ENCODE assay signal across 18 mouse cellular contexts in the genomic region with DNA sequence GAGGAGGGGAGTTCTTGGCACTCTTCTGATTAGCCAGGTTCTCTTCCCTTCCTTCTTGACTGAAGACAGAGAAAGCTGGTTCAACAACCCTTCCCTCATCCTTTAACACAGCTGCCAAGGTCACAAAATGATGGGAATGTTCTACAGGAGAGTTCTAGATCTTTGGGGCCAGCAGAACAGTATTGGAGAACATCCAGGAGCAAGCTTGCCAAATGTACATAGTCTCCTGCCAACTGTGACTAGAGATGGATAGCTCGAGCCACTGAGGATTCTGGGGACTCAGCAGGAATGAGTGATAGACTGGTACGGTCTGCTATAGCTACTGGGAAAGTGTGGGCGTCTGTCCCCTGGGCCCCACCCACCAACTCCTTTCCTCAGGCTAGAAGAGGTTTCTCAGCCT. TPM values are rescaled to one million over a fixed set of nuclear protein-coding genes. Genes with fewer than 3 reads are reported as not detected.
DNase-seq lines count a peak whose midpoint lies in the region; ATAC-seq and TF ChIP-seq lines count a peak whose summit lies in the region.
"Had no signal": no experiment of that assay in that cellular context is flagged by ENCODE, and none has a peak within 500 bp of the region (broad histone marks: within the 10 kb centered on the region; RNA-seq: fewer than 3 reads in every experiment).

No protein-coding gene starts in this region.

- intact Hi-C loops in heart, postnatal 10 days (cut with DNase I): no loop called here

- H3K4me1 ChIP-seq in heart, embryonic 11.5 days (ENCODE audit: control insufficient read depth, insufficient read depth, low read length): no peaks in the 10 kb centered on the region
- no peaks in the 10 kb centered on the region for H3K4me1 ChIP-seq in ES-Bruce4 (ENCODE audit: control insufficient read depth, insufficient read depth, low read length)
- H3K4me1 ChIP-seq in liver, embryonic 16.5 days (ENCODE audit: control insufficient read depth, low read depth, low read length): peaks cover 22% of the 10 kb centered on the region
- no peaks in the 10 kb centered on the region for H3K4me1 ChIP-seq in forebrain, embryonic 13.5 days
- no peaks in the 10 kb centered on the region for H3K4me1 ChIP-seq in hindbrain, postnatal 0 days (ENCODE audit: insufficient read depth, low read length)
- H3K4me1 ChIP-seq: embryonic facial prominence, embryonic 12.5 days; heart, embryonic 12.5 days; hindbrain, embryonic 13.5 days; limb, embryonic 13.5 days had no signal

- peak; percentile 46 for DNase-seq in cerebellum, adult 11-12 months
- no peak for DNase-seq in cerebellum, adult 9-10 months
- DNase-seq in heart, postnatal 10 days: peak; percentile 64
- no peak for DNase-seq in hindbrain, postnatal 0 days (ENCODE audit: low spot score)
- DNase-seq: midbrain, embryonic 14.5 days; right cerebral cortex, postnatal 25 days had no signal

- TF ChIP-seq CTCF in ES-Bruce4 (IDR thresholded peaks at IDR 0.05; ENCODE audit: low read depth, low read length): no peak
- TF ChIP-seq CTCF in hindbrain, postnatal 0 days (IDR thresholded peaks at IDR 0.05; ENCODE audit: low read depth): no peak

- ATAC-seq in heart, embryonic 11.5 days (replicated peaks; ENCODE audit: insufficient number of reproducible peaks, low FRiP score, low TSS enrichment): no peak
- ATAC-seq in liver, embryonic 16.5 days (ENCODE audit: low read depth): no peak
- no peak for ATAC-seq in forebrain, embryonic 13.5 days
- ATAC-seq in hindbrain, postnatal 0 days: no peak

- 76% methylated on average over 3 of the region's 3 CpGs for WGBS in heart, embryonic 11.5 days (ENCODE audit: insufficient replicate concordance)
- WGBS in liver, embryonic 16.5 days (ENCODE audit: insufficient replicate concordance): 60% methylated on average over 3 of the region's 3 CpGs
- 82% methylated on average over 3 of the region's 3 CpGs for WGBS in forebrain, embryonic 13.5 days
- WGBS in hindbrain, postnatal 0 days: 70% methylated on average over 3 of the region's 3 CpGs

- H3K9ac ChIP-seq in heart, embryonic 11.5 days (ENCODE audit: low read depth, low read length): no peak overlapping the region
- no peak overlapping the region for H3K9ac ChIP-seq in ES-Bruce4 (ENCODE audit: low read depth, poor library complexity, severe bottlenecking)
- no peak overlapping the region for H3K9ac ChIP-seq in liver, embryonic 16.5 days (ENCODE audit: low read depth, low read length)
- H3K9ac ChIP-seq in forebrain, embryonic 13.5 days: no peak overlapping the region
- no peak overlapping the region for H3K9ac ChIP-seq in hindbrain, postnatal 0 days (replicated peaks; ENCODE audit: low read length)
- H3K9ac ChIP-seq: embryonic facial prominence, embryonic 12.5 days; heart, embryonic 12.5 days; hindbrain, embryonic 13.5 days; limb, embryonic 13.5 days had no signal

- H3K27me3 ChIP-seq in heart, embryonic 11.5 days (ENCODE audit: control insufficient read depth, insufficient read depth, low read length): no peaks in the 10 kb centered on the region
- no peaks in the 10 kb centered on the region for H3K27me3 ChIP-seq in ES-Bruce4 (ENCODE audit: control insufficient read depth, insufficient read depth, low read length, poor library complexity, severe bottlenecking)
- H3K27me3 ChIP-seq in liver, embryonic 16.5 days (ENCODE audit: control insufficient read depth, insufficient read depth, low read depth, low read length): no peaks in the 10 kb centered on the region
- H3K27me3 ChIP-seq in forebrain, embryonic 13.5 days: no peaks in the 10 kb centered on the region
- no peaks in the 10 kb centered on the region for H3K27me3 ChIP-seq in hindbrain, postnatal 0 days (ENCODE audit: insufficient read depth, low read length)
- H3K27me3 ChIP-seq: embryonic facial prominence, embryonic 12.5 days; heart, embryonic 12.5 days; hindbrain, embryonic 13.5 days; limb, embryonic 13.5 days had no signal

- TF ChIP-seq POLR2A in ES-Bruce4 (IDR thresholded peaks at IDR 0.05; ENCODE audit: insufficient read depth, low read length): no peak

- no peak for TF ChIP-seq EP300 in ES-Bruce4 (IDR thresholded peaks at IDR 0.05; ENCODE audit: insufficient read depth, low read depth, low read length)

- no peak overlapping the region for H3K27ac ChIP-seq in heart, embryonic 11.5 days (ENCODE audit: low read depth, low read length)
- peak overlapping the region; percentile 73 for H3K27ac ChIP-seq in ES-Bruce4 (ENCODE audit: insufficient read depth, low read length)
- peak overlapping the region; percentile 59 for H3K27ac ChIP-seq in liver, embryonic 16.5 days (ENCODE audit: low read length)
- no peak overlapping the region for H3K27ac ChIP-seq in forebrain, embryonic 13.5 days
- H3K27ac ChIP-seq in hindbrain, postnatal 0 days: no peak overlapping the region
- H3K27ac ChIP-seq: embryonic facial prominence, embryonic 12.5 days; hindbrain, embryonic 13.5 days; limb, embryonic 13.5 days; macrophage had no signal

- H3K4me2 ChIP-seq in heart, embryonic 11.5 days: no peak overlapping the region
- H3K4me2 ChIP-seq in liver, embryonic 16.5 days (ENCODE audit: low read depth, low read length): peak overlapping the region; percentile 50
- no peak overlapping the region for H3K4me2 ChIP-seq in forebrain, embryonic 13.5 days
- H3K4me2 ChIP-seq in hindbrain, postnatal 0 days (ENCODE audit: low read depth, low read length): no peak overlapping the region
- H3K4me2 ChIP-seq: embryonic facial prominence, embryonic 12.5 days; heart, embryonic 12.5 days; hindbrain, embryonic 13.5 days; limb, embryonic 13.5 days had no signal

- no peak overlapping the region for H3K4me3 ChIP-seq in heart, embryonic 11.5 days (ENCODE audit: low read depth, low read length)
- H3K4me3 ChIP-seq in ES-Bruce4 (ENCODE audit: low read depth, low read length): no peak overlapping the region
- H3K4me3 ChIP-seq in liver, embryonic 16.5 days (ENCODE audit: low read depth, low read length): no peak overlapping the region; the same call in 1 of the 2 replicates
- H3K4me3 ChIP-seq in forebrain, embryonic 13.5 days: no peak overlapping the region
- no peak overlapping the region for H3K4me3 ChIP-seq in hindbrain, postnatal 0 days (ENCODE audit: low read length)
- H3K4me3 ChIP-seq: embryonic facial prominence, embryonic 12.5 days; heart, embryonic 12.5 days; hindbrain, embryonic 13.5 days; limb, embryonic 13.5 days had no signal

- H3K36me3 ChIP-seq in heart, embryonic 11.5 days (ENCODE audit: control insufficient read depth, insufficient read depth, low read length): peaks cover 52% of the 10 kb centered on the region
- H3K36me3 ChIP-seq in ES-Bruce4 (ENCODE audit: control insufficient read depth, insufficient read depth, low read length, poor library complexity, severe bottlenecking): peaks cover 33% of the 10 kb centered on the region
- peaks cover 39% of the 10 kb centered on the region for H3K36me3 ChIP-seq in liver, embryonic 16.5 days (ENCODE audit: control insufficient read depth, insufficient read depth)
- H3K36me3 ChIP-seq in forebrain, embryonic 13.5 days (ENCODE audit: poor library complexity, severe bottlenecking): peaks cover 83% of the 10 kb centered on the region
- peaks cover 49% of the 10 kb centered on the region; the same call in 1 of the 2 replicates for H3K36me3 ChIP-seq in hindbrain, postnatal 0 days (ENCODE audit: insufficient read depth, low read length)

- no peaks in the 10 kb centered on the region for H3K9me3 ChIP-seq in heart, embryonic 11.5 days (replicated peaks; ENCODE audit: control insufficient read depth, low read length)
- no peaks in the 10 kb centered on the region for H3K9me3 ChIP-seq in ES-Bruce4 (replicated peaks; ENCODE audit: control insufficient read depth, insufficient read depth, low read length, poor library complexity, severe bottlenecking)
- H3K9me3 ChIP-seq in liver, embryonic 16.5 days (replicated peaks; ENCODE audit: control insufficient read depth, low read length): no peaks in the 10 kb centered on the region
- no peaks in the 10 kb centered on the region for H3K9me3 ChIP-seq in forebrain, embryonic 13.5 days (replicated peaks)
- H3K9me3 ChIP-seq in hindbrain, postnatal 0 days (ENCODE audit: low read length): no peaks in the 10 kb centered on the region
- H3K9me3 ChIP-seq: embryonic facial prominence, embryonic 12.5 days; heart, embryonic 12.5 days; hindbrain, embryonic 13.5 days; limb, embryonic 13.5 days had no signal

RNA-seq across cellular contexts. Expression of gene Vasp, which starts 13.3 kb away (rescaled TPM):
- total RNA-seq in heart, postnatal 10 days (2021): 10 to 100 TPM; 84.0 to 98.6 TPM
- polyA plus RNA-seq in heart, embryonic 11.5 days (2014; fragmentation: Nextera tagmentation; extraction: Ambion mirVana): 61.9 and 102 TPM in 2 replicates
- 75.7 and 90.0 TPM in 2 replicates for polyA plus RNA-seq in ES-Bruce4 (2011; ENCODE audit: insufficient read depth, insufficient read length, low read depth, missing spikeins)
- polyA plus RNA-seq in liver, embryonic 16.5 days (2015; fragmentation: Nextera tagmentation; extraction: Ambion mirVana): 32.8 and 33.0 TPM in 2 replicates
- polyA plus RNA-seq in forebrain, embryonic 13.5 days (2015; fragmentation: Nextera tagmentation; extraction: Ambion mirVana): 31.0 and 32.7 TPM in 2 replicates
- total RNA-seq in hindbrain, postnatal 0 days (2014; rRNA removed): 62.6 and 68.3 TPM in 2 replicates
- polyA plus RNA-seq in hindbrain, postnatal 0 days (2015; fragmentation: Nextera tagmentation; extraction: Ambion mirVana): 35.5 and 37.0 TPM in 2 replicates

RNA-seq across cellular contexts. Expression of gene Ppm1n, which starts 21.5 kb away (rescaled TPM):
- under 1 TPM in 1 of 2 experiments, not detected in 1; 0.67 TPM for total RNA-seq in heart, postnatal 10 days (2021)
- 0.34 TPM in 1 of 2 replicates, not detected in the other for polyA plus RNA-seq in heart, embryonic 11.5 days (2014; fragmentation: Nextera tagmentation; extraction: Ambion mirVana)
- 5.7 and 6.1 TPM in 2 replicates for polyA plus RNA-seq in ES-Bruce4 (2011; ENCODE audit: insufficient read depth, insufficient read length, low read depth, missing spikeins)
- polyA plus RNA-seq in liver, embryonic 16.5 days (2015; fragmentation: Nextera tagmentation; extraction: Ambion mirVana): 0.11 TPM in 1 of 2 replicates, not detected in the other
- polyA plus RNA-seq in forebrain, embryonic 13.5 days (2015; fragmentation: Nextera tagmentation; extraction: Ambion mirVana): 0.18 and 0.80 TPM in 2 replicates
- 2.1 and 2.9 TPM in 2 replicates for total RNA-seq in hindbrain, postnatal 0 days (2014; rRNA removed)
- 2.0 and 2.5 TPM in 2 replicates for polyA plus RNA-seq in hindbrain, postnatal 0 days (2015; fragmentation: Nextera tagmentation; extraction: Ambion mirVana)
- total RNA-seq: layer of hippocampus, adult 18-20 months had no signal
- polyA plus RNA-seq: embryonic facial prominence, embryonic 12.5 days; heart, embryonic 12.5 days; kidney, embryonic 14.5 days; limb, embryonic 13.5 days; macrophage; neural tube, embryonic 11.5 days had no signal

RNA-seq across cellular contexts. Expression of gene Rtn2, which starts 24.1 kb away (rescaled TPM):
- total RNA-seq in heart, postnatal 10 days (2021): 10 to 100 TPM; 67.9 to 82.8 TPM
- polyA plus RNA-seq in heart, embryonic 11.5 days (2014; fragmentation: Nextera tagmentation; extraction: Ambion mirVana): 25.3 and 31.2 TPM in 2 replicates
- 14.3 and 15.3 TPM in 2 replicates for polyA plus RNA-seq in ES-Bruce4 (2011; ENCODE audit: insufficient read depth, insufficient read length, low read depth, missing spikeins)
- polyA plus RNA-seq in liver, embryonic 16.5 days (2015; fragmentation: Nextera tagmentation; extraction: Ambion mirVana): 2.9 and 4.1 TPM in 2 replicates
- polyA plus RNA-seq in forebrain, embryonic 13.5 days (2015; fragmentation: Nextera tagmentation; extraction: Ambion mirVana): 87.9 and 92.4 TPM in 2 replicates
- 151 and 155 TPM in 2 replicates for total RNA-seq in hindbrain, postnatal 0 days (2014; rRNA removed)
- polyA plus RNA-seq in hindbrain, postnatal 0 days (2015; fragmentation: Nextera tagmentation; extraction: Ambion mirVana): 98.4 and 101 TPM in 2 replicates

RNA-seq across cellular contexts. Expression of gene Opa3, which starts 30.2 kb away (rescaled TPM):
- total RNA-seq in heart, postnatal 10 days (2021): 10 to 100 TPM; 53.4 to 57.7 TPM
- 41.2 and 41.6 TPM in 2 replicates for polyA plus RNA-seq in heart, embryonic 11.5 days (2014; fragmentation: Nextera tagmentation; extraction: Ambion mirVana)
- polyA plus RNA-seq in ES-Bruce4 (2011; ENCODE audit: insufficient read depth, insufficient read length, low read depth, missing spikeins): 22.3 and 24.8 TPM in 2 replicates
- polyA plus RNA-seq in liver, embryonic 16.5 days (2015; fragmentation: Nextera tagmentation; extraction: Ambion mirVana): 13.2 and 14.3 TPM in 2 replicates
- 42.1 and 47.5 TPM in 2 replicates for polyA plus RNA-seq in forebrain, embryonic 13.5 days (2015; fragmentation: Nextera tagmentation; extraction: Ambion mirVana)
- total RNA-seq in hindbrain, postnatal 0 days (2014; rRNA removed): 44.2 and 47.7 TPM in 2 replicates
- 34.6 and 37.1 TPM in 2 replicates for polyA plus RNA-seq in hindbrain, postnatal 0 days (2015; fragmentation: Nextera tagmentation; extraction: Ambion mirVana)

RNA-seq across cellular contexts. Expression of gene Gpr4, which starts 46.0 kb away (rescaled TPM):
- 10 to 100 TPM; 11.4 to 11.8 TPM for total RNA-seq in heart, postnatal 10 days (2021)
- 1.3 and 1.4 TPM in 2 replicates for polyA plus RNA-seq in heart, embryonic 11.5 days (2014; fragmentation: Nextera tagmentation; extraction: Ambion mirVana)
- polyA plus RNA-seq in ES-Bruce4 (2011; ENCODE audit: insufficient read depth, insufficient read length, low read depth, missing spikeins): 3.3 and 5.1 TPM in 2 replicates
- polyA plus RNA-seq in liver, embryonic 16.5 days (2015; fragmentation: Nextera tagmentation; extraction: Ambion mirVana): 0.49 and 0.60 TPM in 2 replicates
- 1.2 and 1.3 TPM in 2 replicates for polyA plus RNA-seq in forebrain, embryonic 13.5 days (2015; fragmentation: Nextera tagmentation; extraction: Ambion mirVana)
- 3.8 and 4.5 TPM in 2 replicates for total RNA-seq in hindbrain, postnatal 0 days (2014; rRNA removed)
- 4.1 and 4.4 TPM in 2 replicates for polyA plus RNA-seq in hindbrain, postnatal 0 days (2015; fragmentation: Nextera tagmentation; extraction: Ambion mirVana)

Comparison
In these comparisons a context has a peak if more than half of its experiments do, and no peak if none do; other contexts are left out.
1. DNase-seq: peak in cerebellum, adult 11-12 months (single experiment) and heart, postnatal 10 days (2 of 2); none in cerebellum, adult 9-10 months (single experiment) and hindbrain, postnatal 0 days (single experiment).
2. H3K27ac ChIP-seq: peak in ES-Bruce4 (single experiment) and liver, embryonic 16.5 days (single experiment); none in heart, embryonic 11.5 days (single experiment), forebrain, embryonic 13.5 days (single experiment) and hindbrain, postnatal 0 days (single experiment).